Mouse (Mus musculus): ENCODE results near the gene Plcl1. TPM values are rescaled to one million over a fixed set of nuclear protein-coding genes. Genes with fewer than 3 reads are reported as not detected.

Plcl1 gene
- polyA plus RNA-seq, 1 experiment from 2014 or later = 0.10 TPM

- peaks cover 54% of the 10 kb centered on the region for H3K27me3 ChIP-seq
- no peaks in the 10 kb centered on the region for H3K36me3 ChIP-seq (replicated peaks)
- H3K9me3 ChIP-seq (replicated peaks) = no peaks in the 10 kb centered on the region
- peak overlapping the region; percentile 55 for H3K4me3 ChIP-seq (replicated peaks)
- ATAC-seq (ENCODE audit: insufficient read depth) = no peak
- no peak overlapping the region for H3K27ac ChIP-seq (replicated peaks)
- 5% methylated on average over 35 of the region's 35 CpGs for WGBS (ENCODE audit: insufficient replicate concordance)
- H3K4me2 ChIP-seq = peak overlapping the region; percentile 69
- H3K9ac ChIP-seq = no peak overlapping the region
- peaks cover 9% of the 10 kb centered on the region; the same call in 1 of the 2 replicates for H3K4me1 ChIP-seq (replicated peaks)
Measured at GRCm38 (mm10) chr1:55406531-55407375, 1.0 kb downstream of the Plcl1 start.

GRCm38 (mm10) chr1:55410670-55411069, 4.9 kb downstream of the Plcl1 start:
- no peak overlapping the region for H3K9ac ChIP-seq
- no peaks in the 10 kb centered on the region for H3K36me3 ChIP-seq (replicated peaks)
- 47% methylated on average over 2 of the region's 2 CpGs for WGBS (ENCODE audit: insufficient replicate concordance)
- H3K4me2 ChIP-seq = no peak overlapping the region
- no peak for ATAC-seq (ENCODE audit: insufficient read depth)
- peaks cover 5% of the 10 kb centered on the region; the same call in 1 of the 2 replicates for H3K4me1 ChIP-seq (replicated peaks)
- H3K9me3 ChIP-seq (replicated peaks) = no peaks in the 10 kb centered on the region
- H3K27ac ChIP-seq (replicated peaks) = no peak overlapping the region
- no peak overlapping the region for H3K4me3 ChIP-seq (replicated peaks)
- peaks cover 32% of the 10 kb centered on the region for H3K27me3 ChIP-seq

GRCm38 (mm10) chr1:55411079-55411478, 5.4 kb downstream of the Plcl1 start:
- no peak for ATAC-seq (ENCODE audit: insufficient read depth)
- no peak overlapping the region for H3K27ac ChIP-seq (replicated peaks)
- peaks cover 28% of the 10 kb centered on the region for H3K27me3 ChIP-seq
- no peak overlapping the region for H3K4me3 ChIP-seq (replicated peaks)
- H3K9ac ChIP-seq = no peak overlapping the region
- H3K4me2 ChIP-seq = no peak overlapping the region
- H3K9me3 ChIP-seq (replicated peaks) = no peaks in the 10 kb centered on the region
- 61% methylated on average over 2 of the region's 2 CpGs for WGBS (ENCODE audit: insufficient replicate concordance)
- peaks cover 5% of the 10 kb centered on the region; the same call in 1 of the 2 replicates for H3K4me1 ChIP-seq (replicated peaks)
- no peaks in the 10 kb centered on the region for H3K36me3 ChIP-seq (replicated peaks)

GRCm38 (mm10) chr1:55412569-55412968, 6.8 kb downstream of the Plcl1 start:
- peaks cover 13% of the 10 kb centered on the region for H3K27me3 ChIP-seq
- H3K4me1 ChIP-seq (replicated peaks) = no peaks in the 10 kb centered on the region
- H3K36me3 ChIP-seq (replicated peaks) = no peaks in the 10 kb centered on the region
- no peak for ATAC-seq (ENCODE audit: insufficient read depth)
- H3K9ac ChIP-seq = no peak overlapping the region
- no peak overlapping the region for H3K4me3 ChIP-seq (replicated peaks)
- no peaks in the 10 kb centered on the region for H3K9me3 ChIP-seq (replicated peaks)
- WGBS (ENCODE audit: insufficient replicate concordance) = 61% methylated on average over 6 of the region's 6 CpGs
- H3K27ac ChIP-seq (replicated peaks) = no peak overlapping the region
- no peak overlapping the region for H3K4me2 ChIP-seq

GRCm38 (mm10) chr1:55413534-55413933, 7.8 kb downstream of the Plcl1 start:
- Histone ChIP-seq H3K4me2 (no peak overlapping the region), H3K4me3 (replicated peaks) (no peak overlapping the region), H3K27me3 (peaks cover 5% of the 10 kb centered on the region; the same call in 1 of the 2 replicates), H3K9me3 (replicated peaks) (no peaks in the 10 kb centered on the region), H3K27ac (replicated peaks) (no peak overlapping the region), H3K4me1 (replicated peaks) (no peaks in the 10 kb centered on the region), H3K36me3 (replicated peaks) (no peaks in the 10 kb centered on the region), H3K9ac (no peak overlapping the region)
- 35% methylated on average over 1 of the region's 1 CpGs for WGBS (ENCODE audit: insufficient replicate concordance)
- ATAC-seq (ENCODE audit: insufficient read depth) = no peak

- Histone ChIP-seq H3K4me2 (no peak overlapping the region), H3K4me1 (replicated peaks) (no peaks in the 10 kb centered on the region), H3K27ac (replicated peaks) (no peak overlapping the region), H3K9me3 (replicated peaks) (no peaks in the 10 kb centered on the region), H3K9ac (no peak overlapping the region), H3K4me3 (replicated peaks) (no peak overlapping the region), H3K27me3 (no peaks in the 10 kb centered on the region), H3K36me3 (replicated peaks) (no peaks in the 10 kb centered on the region)
- ATAC-seq (ENCODE audit: insufficient read depth) = no peak
- WGBS (ENCODE audit: insufficient replicate concordance) = 25% methylated on average over 3 of the region's 3 CpGs
Measured at GRCm38 (mm10) chr1:55418968-55419367, 13.2 kb downstream of the Plcl1 start.

- no peak overlapping the region for H3K27ac ChIP-seq (replicated peaks)
- no peak overlapping the region for H3K9ac ChIP-seq
- H3K4me1 ChIP-seq (replicated peaks) = no peaks in the 10 kb centered on the region
- H3K9me3 ChIP-seq (replicated peaks) = no peaks in the 10 kb centered on the region
- no peak for ATAC-seq (ENCODE audit: insufficient read depth)
- H3K36me3 ChIP-seq (replicated peaks) = no peaks in the 10 kb centered on the region
- H3K27me3 ChIP-seq = no peaks in the 10 kb centered on the region
- 48% methylated on average over 2 of the region's 2 CpGs for WGBS (ENCODE audit: insufficient replicate concordance)
- H3K4me2 ChIP-seq = no peak overlapping the region
- H3K4me3 ChIP-seq (replicated peaks) = no peak overlapping the region
Measured at GRCm38 (mm10) chr1:55427607-55428006, 21.9 kb downstream of the Plcl1 start.

GRCm38 (mm10) chr1:55429051-55429450, 23.3 kb downstream of the Plcl1 start:
- no peak for ATAC-seq (ENCODE audit: insufficient read depth)
- no peak overlapping the region for H3K9ac ChIP-seq
- 60% methylated on average over 2 of the region's 2 CpGs for WGBS (ENCODE audit: insufficient replicate concordance)

GRCm38 (mm10) chr1:55429708-55430107, 24.0 kb downstream of the Plcl1 start:
- Histone ChIP-seq H3K4me2 (no peak overlapping the region), H3K4me1 (replicated peaks) (no peaks in the 10 kb centered on the region), H3K27me3 (no peaks in the 10 kb centered on the region), H3K4me3 (replicated peaks) (no peak overlapping the region), H3K36me3 (replicated peaks) (no peaks in the 10 kb centered on the region), H3K27ac (replicated peaks) (no peak overlapping the region), H3K9ac (no peak overlapping the region), H3K9me3 (replicated peaks) (no peaks in the 10 kb centered on the region)
- WGBS (ENCODE audit: insufficient replicate concordance) = 60% methylated on average over 1 of the region's 1 CpGs
- no peak for ATAC-seq (ENCODE audit: insufficient read depth)

More at GRCm38 (mm10) chr1:55429051-55429450, 23.3 kb downstream of the Plcl1 start:
- Histone ChIP-seq H3K4me2 (no peak overlapping the region), H3K4me3 (replicated peaks) (no peak overlapping the region), H3K27me3 (no peaks in the 10 kb centered on the region), H3K36me3 (replicated peaks) (no peaks in the 10 kb centered on the region), H3K27ac (replicated peaks) (no peak overlapping the region), H3K9me3 (replicated peaks) (no peaks in the 10 kb centered on the region), H3K4me1 (replicated peaks) (no peaks in the 10 kb centered on the region)

- no peaks in the 10 kb centered on the region for H3K9me3 ChIP-seq (replicated peaks)
- no peaks in the 10 kb centered on the region for H3K36me3 ChIP-seq (replicated peaks)
- H3K27ac ChIP-seq (replicated peaks) = no peak overlapping the region
- H3K4me1 ChIP-seq (replicated peaks) = no peaks in the 10 kb centered on the region
- H3K4me3 ChIP-seq (replicated peaks) = no peak overlapping the region
- no peak overlapping the region for H3K4me2 ChIP-seq
- no peak overlapping the region for H3K9ac ChIP-seq
- ATAC-seq (ENCODE audit: insufficient read depth) = no peak
- no peaks in the 10 kb centered on the region for H3K27me3 ChIP-seq
- 72% methylated on average over 3 of the region's 3 CpGs for WGBS (ENCODE audit: insufficient replicate concordance)
Measured at GRCm38 (mm10) chr1:55430587-55430986, 24.9 kb downstream of the Plcl1 start.

- no peaks in the 10 kb centered on the region for H3K36me3 ChIP-seq (replicated peaks)
Measured at GRCm38 (mm10) chr1:55436589-55436988, 30.9 kb downstream of the Plcl1 start.

More at GRCm38 (mm10) chr1:55436589-55436988, 30.9 kb downstream of the Plcl1 start:
- WGBS (ENCODE audit: insufficient replicate concordance) = 31% methylated on average over 5 of the region's 5 CpGs
- Histone ChIP-seq H3K4me1 (replicated peaks) (no peaks in the 10 kb centered on the region), H3K27ac (replicated peaks) (no peak overlapping the region), H3K27me3 (no peaks in the 10 kb centered on the region), H3K4me3 (replicated peaks) (no peak overlapping the region), H3K9me3 (replicated peaks) (no peaks in the 10 kb centered on the region), H3K4me2 (no peak overlapping the region), H3K9ac (no peak overlapping the region)
- no peak for ATAC-seq (ENCODE audit: insufficient read depth)
